Mouse (Mus musculus): ENCODE measurements around the gene Foxl1.

Foxl1 gene

DNA sequence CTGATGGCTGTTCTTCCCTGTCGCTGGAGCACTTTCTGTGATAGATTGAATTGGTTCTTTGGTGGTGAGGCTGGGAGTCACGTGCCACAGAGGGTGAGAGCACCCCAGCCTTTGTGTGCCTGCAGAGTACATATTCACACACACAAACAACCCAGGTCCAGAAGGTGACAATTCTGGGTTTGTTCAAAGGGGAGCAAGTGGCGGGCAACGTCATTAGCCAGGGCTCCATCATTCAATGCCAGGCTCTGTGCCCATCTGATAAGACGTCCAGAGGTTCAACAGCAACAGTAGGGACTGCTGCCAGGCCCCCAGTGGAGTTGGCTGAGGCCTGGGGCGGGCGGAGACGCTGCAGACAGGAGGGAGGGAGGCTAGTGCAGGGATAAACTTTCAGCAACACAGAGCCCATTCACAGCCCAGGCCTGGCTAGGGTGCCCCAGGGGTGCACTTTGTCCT is 36.3 kb downstream of the Foxl1 start:
- no peak for DNase-seq (ENCODE audit: low read depth, low spot score)

DNA sequence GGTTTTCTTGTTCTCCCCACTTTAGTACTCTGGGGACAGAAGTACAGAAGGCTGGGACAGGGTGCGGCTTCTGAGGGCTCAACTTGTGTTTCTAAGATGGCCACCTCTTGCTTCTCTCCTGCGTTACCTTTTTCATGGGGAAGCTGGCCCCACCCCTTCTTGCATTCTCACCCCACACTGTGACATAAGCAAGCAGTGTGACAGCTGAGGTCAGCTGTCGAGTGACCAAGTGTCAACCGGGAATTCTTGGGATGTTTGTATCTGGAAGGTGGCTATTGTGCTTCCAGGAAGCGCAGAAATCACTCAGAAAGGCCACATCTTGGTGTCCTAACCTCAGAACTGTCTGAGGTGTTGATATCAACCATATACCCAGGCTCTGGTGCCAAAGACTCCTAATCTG is 40.3 kb downstream of the Foxl1 start:
- DNase-seq (ENCODE audit: low read depth, low spot score): no peak

DNA sequence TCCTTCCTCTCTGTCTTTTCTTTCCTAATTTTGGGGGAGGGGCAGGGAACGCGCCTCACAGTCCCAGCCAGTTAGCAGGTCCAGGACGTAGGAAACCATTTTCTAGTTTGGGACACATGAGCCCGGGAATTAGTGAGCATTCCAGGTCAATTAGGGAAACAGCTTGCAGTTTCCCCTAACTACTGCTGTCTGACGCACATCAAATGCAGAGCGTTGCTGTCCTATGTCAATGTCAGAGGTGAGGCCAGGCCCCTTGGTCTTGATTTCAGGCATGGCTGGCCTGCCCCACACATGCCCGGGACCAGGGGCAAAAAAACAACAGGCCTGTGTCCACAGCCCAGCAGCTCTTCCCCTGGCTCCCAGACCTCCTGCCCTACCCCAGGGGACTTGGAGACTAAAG is 42.4 kb downstream of the Foxl1 start:
- no peak for DNase-seq (ENCODE audit: low read depth, low spot score)

DNA sequence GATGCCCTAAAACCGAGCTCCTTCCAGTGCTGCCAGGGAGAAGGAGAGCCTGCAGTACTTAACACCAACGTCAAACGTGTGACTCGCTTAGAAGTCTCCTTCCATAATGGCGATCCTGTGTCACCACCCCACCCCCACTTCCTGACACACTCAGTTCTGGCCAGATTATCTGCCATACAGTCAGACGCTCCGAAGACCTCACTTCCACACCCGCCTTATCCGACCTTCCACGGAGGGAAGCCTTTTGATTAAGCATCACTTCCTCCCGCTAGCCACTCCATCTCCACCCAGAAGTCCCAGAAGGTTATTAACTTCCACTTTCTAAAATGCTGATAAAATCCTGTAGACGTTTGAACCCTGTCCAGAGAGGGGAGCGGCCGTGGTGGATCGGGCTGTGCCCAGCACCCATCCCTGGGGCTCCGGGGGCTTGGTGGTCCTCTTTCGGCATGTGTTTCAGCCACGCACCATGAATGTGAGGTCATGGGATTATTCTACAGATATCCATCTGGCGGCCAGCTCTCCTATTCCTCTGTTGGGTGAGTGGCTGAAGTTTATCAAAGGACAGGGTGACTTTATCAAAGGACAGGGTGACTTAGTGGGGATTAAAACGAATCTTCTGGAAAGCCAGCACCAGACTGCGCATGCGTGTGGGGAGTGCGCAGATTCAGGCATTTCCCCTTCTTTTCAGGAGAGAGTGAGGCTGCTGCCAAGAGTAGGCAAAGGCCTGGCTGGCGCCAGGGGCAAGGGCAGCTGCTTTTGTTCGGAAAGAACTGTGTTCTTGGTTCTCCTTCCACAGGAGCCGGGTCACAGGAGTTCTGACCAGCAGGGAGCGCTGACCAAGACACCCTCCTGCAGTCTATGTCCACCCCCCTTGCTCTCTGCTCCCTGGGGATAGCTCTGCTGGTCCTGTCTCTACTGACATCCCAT is 43.1 kb downstream of the Foxl1 start:
- DNase-seq (ENCODE audit: low read depth, low spot score): no peak

DNA sequence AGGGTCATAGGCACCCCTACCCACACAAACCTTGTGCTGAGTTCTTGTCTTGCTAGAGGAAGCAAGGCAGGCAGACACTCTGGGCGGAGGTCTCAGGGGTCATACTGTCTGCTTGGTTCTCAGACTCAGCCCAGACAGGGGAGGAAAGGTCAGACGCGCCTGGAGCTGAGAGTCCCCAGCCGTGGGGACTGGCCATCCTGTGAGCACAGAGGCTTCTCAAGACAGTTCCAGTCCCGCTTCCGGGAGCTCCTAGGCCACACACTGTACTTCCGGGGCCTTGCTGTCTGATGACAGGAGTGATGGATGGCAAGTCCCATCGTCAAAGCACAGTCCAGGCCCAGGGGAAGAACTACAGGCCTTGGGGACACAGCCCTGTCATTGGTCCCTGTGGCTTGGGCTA is 44.8 kb downstream of the Foxl1 start:
- no peak for DNase-seq (ENCODE audit: low read depth, low spot score)

DNA sequence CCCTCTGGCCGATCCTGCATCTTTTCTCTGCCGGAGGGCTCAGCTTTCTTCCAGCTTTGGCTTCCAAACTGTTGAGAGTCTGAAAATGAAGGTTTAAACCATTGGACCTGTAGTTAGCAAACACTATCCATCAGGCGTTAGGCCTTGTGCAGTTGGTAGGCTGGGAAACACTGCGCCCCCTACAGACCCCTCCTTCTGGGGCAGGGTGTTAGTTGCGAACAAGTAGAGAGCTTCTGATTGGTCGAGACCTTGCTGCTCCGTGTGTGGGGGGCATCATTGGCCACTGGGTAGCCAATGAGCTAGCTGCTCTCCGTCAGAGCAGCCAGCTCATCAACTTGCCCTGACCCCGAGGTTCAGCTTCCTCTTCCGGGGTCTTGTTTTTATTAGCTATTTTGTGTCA is 46.4 kb downstream of the Foxl1 start:
- no peak for DNase-seq (ENCODE audit: low read depth, low spot score)

DNA sequence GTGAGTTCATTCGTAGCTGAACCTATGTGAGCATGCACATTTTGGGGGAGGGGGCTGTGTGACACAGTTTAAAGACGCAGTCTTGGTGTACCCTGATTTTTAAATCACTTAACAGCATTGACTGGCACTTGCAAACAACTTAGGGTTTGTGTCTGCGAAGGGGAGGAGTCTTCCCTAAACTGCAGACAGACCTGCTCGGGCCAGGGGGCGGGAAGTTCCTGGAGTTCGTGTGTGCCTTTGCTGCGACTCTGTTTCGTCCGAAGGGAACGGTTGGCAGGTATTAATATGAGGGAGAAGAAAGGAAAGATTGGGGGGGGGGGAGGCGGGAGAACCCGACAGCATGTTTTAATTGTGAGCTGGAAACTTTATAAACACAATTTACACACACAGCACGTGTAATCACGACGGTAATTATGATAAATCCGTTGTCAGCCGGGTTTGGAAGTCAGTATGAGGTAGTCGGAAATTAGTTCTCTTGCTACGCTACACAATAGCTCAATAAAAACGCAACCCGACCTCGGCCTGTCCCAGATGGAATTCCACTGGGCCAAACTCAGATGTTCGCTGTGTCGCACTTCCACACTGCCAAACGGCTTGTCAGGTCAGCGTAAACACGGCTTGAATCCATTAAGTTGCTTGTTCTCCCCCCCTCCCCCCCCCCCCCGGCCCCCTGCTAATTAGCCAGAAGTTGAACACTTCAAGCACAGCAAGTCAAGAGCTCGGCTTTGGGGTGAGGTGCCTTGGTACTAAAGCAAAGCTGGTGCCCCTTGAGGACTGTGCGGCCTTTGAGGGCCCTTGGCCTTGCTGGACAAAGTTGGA is 47.2 kb downstream of the Foxl1 start:
- DNase-seq (ENCODE audit: low read depth, low spot score): no peak

DNA sequence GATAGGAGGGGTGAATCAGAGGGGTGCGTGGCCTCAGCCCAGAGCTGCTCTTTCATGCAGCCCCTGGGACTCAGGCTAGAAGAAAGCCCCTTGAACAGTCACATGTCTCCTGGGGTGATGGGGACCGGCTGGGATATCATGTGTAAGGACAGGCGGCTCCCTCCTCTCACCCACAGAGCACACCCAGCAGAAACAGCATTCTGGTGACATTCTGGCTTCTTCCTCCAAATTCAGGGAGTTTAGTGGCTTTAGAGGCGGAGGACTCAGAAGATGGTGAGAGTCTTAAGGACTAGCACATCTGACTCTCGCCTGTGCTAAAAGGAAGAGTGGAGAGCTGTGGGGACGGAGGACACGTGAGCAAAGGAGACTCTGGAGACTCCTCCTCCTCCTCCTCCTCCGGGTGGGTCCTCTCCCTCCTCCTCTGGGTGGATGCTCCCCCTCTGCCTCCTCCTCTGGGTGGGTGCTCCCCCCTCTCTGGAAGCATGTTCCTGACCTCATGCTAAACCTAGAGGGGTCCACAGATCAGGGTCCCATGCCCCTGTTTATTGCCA is 47.9 kb downstream of the Foxl1 start:
- DNase-seq (ENCODE audit: low read depth, low spot score): no peak

DNA sequence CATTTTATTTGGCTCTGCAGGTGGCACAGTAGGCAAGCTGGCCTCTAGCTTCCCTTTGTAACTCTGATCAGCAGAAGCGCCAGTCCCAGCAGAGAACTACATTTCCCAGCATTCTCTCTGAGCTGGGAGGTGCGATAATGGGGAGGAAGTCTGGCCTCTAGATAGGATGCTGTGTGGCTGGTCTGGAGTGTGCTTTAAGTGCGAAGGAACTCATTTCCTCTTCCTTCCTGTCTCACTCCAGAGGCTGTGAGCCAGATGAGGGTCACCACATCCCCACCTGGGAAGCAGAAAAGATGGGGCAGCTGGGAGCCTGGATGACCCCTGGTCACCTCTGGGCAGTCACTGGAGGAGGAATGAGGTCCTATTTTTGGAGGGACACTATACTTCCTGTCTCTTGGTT is 48.6 kb downstream of the Foxl1 start:
- no peak for DNase-seq (ENCODE audit: low read depth, low spot score)
